Mouse (Mus musculus) cortical plate, adult 2 months (tissue): ENCODE measurements around the gene Snx5. TPM values are rescaled to one million over a fixed set of nuclear protein-coding genes. Genes with fewer than 3 reads are reported as not detected.

Experiments
- H3K27ac ChIP-seq: fragments of 200-500 bp; 2 replicates; pipeline ENCODE4 v1.5.1; 2012; ENCODE audit warnings: low read length, control low read depth, inconsistent platforms; ENCODE audit not compliant: insufficient read depth
- H3K4me1 ChIP-seq: fragments of 200-500 bp; 2 replicates; pipeline ENCODE4 v1.6.1; 2011; ENCODE audit warnings: low read length; ENCODE audit not compliant: control insufficient read depth, insufficient read depth
- H3K4me3 ChIP-seq: fragments of 200-500 bp; 2 replicates; pipeline ENCODE4 v1.5.1; 2011; ENCODE audit warnings: mild to moderate bottlenecking, low read length, control low read depth; ENCODE audit not compliant: insufficient read depth
- CTCF ChIP-seq: fragments of 200-500 bp; IDR thresholded peaks from 2 replicates; pipeline ENCODE4 v1.5.1; 2011; ENCODE audit warnings: mild to moderate bottlenecking, control low read depth, low read length; ENCODE audit not compliant: insufficient read depth; ENCODE audit errors: extremely low read depth
- POLR2A ChIP-seq: fragments of 200-500 bp; IDR thresholded peaks from 2 replicates; pipeline ENCODE4 v1.6.1; 2011; ENCODE audit warnings: mild to moderate bottlenecking, low read length, control low read depth; ENCODE audit not compliant: insufficient read depth; ENCODE audit errors: extremely low read depth
- polyA plus RNA-seq: library from polyadenylated mRNA; depleted of rRNA; stranded (reverse); fragments of >200 nt; gene quantifications from 2 replicates; pipeline ENCODE4 v1.2.3, GENCODE M21; 2012; rRNA removed

Gene Snx5
- polyA plus RNA-seq, result 84.6 and 85.6 TPM in 2 replicates

GRCm38 (mm10) chr2:144270507-144271420 is at the start of gene Snx5, which contains the start of gene Mgme1:
Gene Snx5 (minus strand): TSS chr2:144270906.
Gene Mgme1 (plus strand): TSS chr2:144270663.
- TF ChIP-seq POLR2A (peak; percentile 53; the same call in 1 of the 2 replicates), CTCF (no peak)
- Histone ChIP-seq H3K4me3 (peak within 1 kb of the TSS; percentile 72), H3K4me1 (0 out of 2 replicates have a peak, but pooled peaks cover 2% of the 10 kb centered on the region), H3K27ac (peak within 1 kb of the TSS; percentile 99)

- Histone ChIP-seq H3K27ac (no peak overlapping the region), H3K4me3 (no peak overlapping the region), H3K4me1 (no peaks in the 10 kb centered on the region)
- TF ChIP-seq CTCF (no peak), POLR2A (no peak)
These were observed 40.7 kb upstream of the Snx5 start for GRCm38 (mm10) chr2:144311372-144311771.

GRCm38 (mm10) chr2:144310273-144310672 is 39.6 kb upstream of the Snx5 start:
- H3K4me3 ChIP-seq, result no peak overlapping the region
- no peaks in the 10 kb centered on the region for H3K4me1 ChIP-seq
- H3K27ac ChIP-seq, result no peak overlapping the region
- TF ChIP-seq POLR2A, result no peak

GRCm38 (mm10) chr2:144308561-144308960 is 37.9 kb upstream of the Snx5 start:
- Histone ChIP-seq H3K4me3 (no peak overlapping the region), H3K27ac (no peak overlapping the region), H3K4me1 (no peaks in the 10 kb centered on the region)
- TF ChIP-seq CTCF (no peak), POLR2A (no peak)

- Histone ChIP-seq H3K4me1 (no peaks in the 10 kb centered on the region), H3K27ac (no peak overlapping the region), H3K4me3 (no peak overlapping the region)
- TF ChIP-seq POLR2A, result no peak
- peak; percentile 21; the same call in 1 of the 2 replicates for TF ChIP-seq CTCF
These were observed 35.1 kb upstream of the Snx5 start for GRCm38 (mm10) chr2:144305721-144306294.

- no peak overlapping the region for H3K27ac ChIP-seq
- H3K4me1 ChIP-seq, result peaks cover 3% of the 10 kb centered on the region; the same call in 1 of the 2 replicates
- TF ChIP-seq CTCF (no peak), POLR2A (no peak)
- no peak overlapping the region for H3K4me3 ChIP-seq
These were observed 30.4 kb upstream of the Snx5 start for GRCm38 (mm10) chr2:144301101-144301500.

GRCm38 (mm10) chr2:144299749-144300669 is 29.3 kb upstream of the Snx5 start:
- Histone ChIP-seq H3K27ac (peak overlapping the region; percentile 87), H3K4me1 (peaks cover 3% of the 10 kb centered on the region; the same call in 1 of the 2 replicates), H3K4me3 (no peak overlapping the region)
- no peak for TF ChIP-seq POLR2A
- no peak for TF ChIP-seq CTCF

GRCm38 (mm10) chr2:144295145-144295735 is 24.5 kb upstream of the Snx5 start:
- TF ChIP-seq POLR2A (no peak), CTCF (no peak)
- H3K4me1 ChIP-seq, result peaks cover 3% of the 10 kb centered on the region; the same call in 1 of the 2 replicates
- H3K27ac ChIP-seq, result no peak overlapping the region
- H3K4me3 ChIP-seq, result no peak overlapping the region

- H3K4me1 ChIP-seq, result peaks cover 3% of the 10 kb centered on the region; the same call in 1 of the 2 replicates
- H3K27ac ChIP-seq, result peak overlapping the region; percentile 57
- TF ChIP-seq POLR2A (no peak), CTCF (no peak)
- H3K4me3 ChIP-seq, result no peak overlapping the region
These were observed 21.0 kb upstream of the Snx5 start for GRCm38 (mm10) chr2:144291600-144292305.
